Mouse (Mus musculus): ENCODE measurements around the gene Ncbp3.

The Ncbp3 gene

GRCm38 (mm10) chr11:73030821-73031498, 16.6 kb upstream of the Ncbp3 start:
- DNase-seq (ENCODE audit: low spot score in 2 of 2): peak; percentile 55 to 77

GRCm38 (mm10) chr11:73031536-73031935, 16.0 kb upstream of the Ncbp3 start:
- DNase-seq (ENCODE audit: low spot score in 2 of 2): no peak

GRCm38 (mm10) chr11:73036077-73036476, 11.5 kb upstream of the Ncbp3 start:
- no peak for DNase-seq (ENCODE audit: low spot score in 2 of 2)

- DNase-seq (ENCODE audit: low spot score in 2 of 2): no peak
Measured at GRCm38 (mm10) chr11:73036889-73037288, 10.7 kb upstream of the Ncbp3 start.

GRCm38 (mm10) chr11:73037691-73038090, 9.9 kb upstream of the Ncbp3 start:
- DNase-seq (ENCODE audit: low spot score in 2 of 2): no peak

GRCm38 (mm10) chr11:73039102-73039799, 8.3 kb upstream of the Ncbp3 start:
- peak in 1 of 2 experiments; percentile 68 for DNase-seq (ENCODE audit: low spot score in 2 of 2)

- DNase-seq (ENCODE audit: low spot score in 2 of 2): no peak
Measured at GRCm38 (mm10) chr11:73044229-73044755, 3.3 kb upstream of the Ncbp3 start.

GRCm38 (mm10) chr11:73044789-73045188, 2.8 kb upstream of the Ncbp3 start:
- no peak for DNase-seq (ENCODE audit: low spot score in 2 of 2)

- DNase-seq (ENCODE audit: low spot score in 2 of 2): no peak
Measured at GRCm38 (mm10) chr11:73048030-73048876, 670 bp downstream of the Ncbp3 start.

GRCm38 (mm10) chr11:73049335-73049734, 1.8 kb downstream of the Ncbp3 start:
- DNase-seq (ENCODE audit: low spot score in 2 of 2): peak in 1 of 2 experiments; percentile 79

GRCm38 (mm10) chr11:73052795-73053194, 5.2 kb downstream of the Ncbp3 start:
- no peak for DNase-seq (ENCODE audit: low spot score in 2 of 2)

- no peak for DNase-seq (ENCODE audit: low spot score in 2 of 2)
Measured at GRCm38 (mm10) chr11:73057701-73058100, 10.1 kb downstream of the Ncbp3 start.

- DNase-seq (ENCODE audit: low spot score in 2 of 2): no peak
Measured at GRCm38 (mm10) chr11:73059630-73060029, 12.0 kb downstream of the Ncbp3 start.

- DNase-seq (ENCODE audit: low spot score in 2 of 2): no peak
Measured at GRCm38 (mm10) chr11:73061413-73061812, 13.8 kb downstream of the Ncbp3 start.

- DNase-seq (ENCODE audit: low spot score in 2 of 2): peak in 1 of 2 experiments; percentile 39
Measured at GRCm38 (mm10) chr11:73071839-73072238, 24.3 kb downstream of the Ncbp3 start.

- no peak for DNase-seq (ENCODE audit: low spot score in 2 of 2)
Measured at GRCm38 (mm10) chr11:73076295-73076694, 28.7 kb downstream of the Ncbp3 start.

- DNase-seq (ENCODE audit: low spot score in 2 of 2): no peak
Measured at GRCm38 (mm10) chr11:73076733-73077132, 29.1 kb downstream of the Ncbp3 start.

- DNase-seq (ENCODE audit: low spot score in 2 of 2): no peak
Measured at GRCm38 (mm10) chr11:73077211-73077720, 29.7 kb downstream of the Ncbp3 start.

- DNase-seq (ENCODE audit: low spot score in 2 of 2): no peak
Measured at GRCm38 (mm10) chr11:73078615-73079014, 31.0 kb downstream of the Ncbp3 start.

GRCm38 (mm10) chr11:73080306-73080705, 32.7 kb downstream of the Ncbp3 start:
- no peak for DNase-seq (ENCODE audit: low spot score in 2 of 2)

- no peak for DNase-seq (ENCODE audit: low spot score in 2 of 2)
Measured at GRCm38 (mm10) chr11:73084303-73084702, 36.7 kb downstream of the Ncbp3 start.

- DNase-seq (ENCODE audit: low spot score in 2 of 2): peak in 1 of 2 experiments; percentile 40
Measured at GRCm38 (mm10) chr11:73084804-73085231, 37.2 kb downstream of the Ncbp3 start.
